Mouse (Mus musculus): ENCODE data around the gene Pbx4. TPM values are rescaled to one million over a fixed set of nuclear protein-coding genes. Genes with fewer than 3 reads are reported as not detected.

Gene Pbx4
- total RNA-seq, 2 experiments from 2014 or later = not detected

DNA sequence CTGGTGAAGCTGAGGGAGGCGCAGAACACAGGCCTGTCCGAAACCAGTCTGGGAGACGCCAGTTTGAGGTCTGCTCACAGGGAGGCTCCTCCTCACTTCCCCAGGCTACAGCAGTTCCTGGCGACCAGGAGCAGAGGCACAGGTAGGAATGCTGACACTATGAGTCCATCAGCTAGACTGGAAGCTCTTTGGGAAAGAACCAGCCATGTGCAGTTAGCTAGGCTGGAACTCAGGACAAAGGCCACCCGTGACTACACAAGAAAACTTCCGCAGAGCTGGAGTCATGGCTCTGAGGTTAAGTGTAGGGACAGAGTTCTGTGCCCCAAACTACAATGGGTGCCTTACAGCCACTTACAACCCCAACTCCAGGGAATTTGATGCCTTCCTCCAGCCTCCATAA is 65.6 kb downstream of the Pbx4 start:
- no peak for DNase-seq (ENCODE audit: low spot score)

DNA sequence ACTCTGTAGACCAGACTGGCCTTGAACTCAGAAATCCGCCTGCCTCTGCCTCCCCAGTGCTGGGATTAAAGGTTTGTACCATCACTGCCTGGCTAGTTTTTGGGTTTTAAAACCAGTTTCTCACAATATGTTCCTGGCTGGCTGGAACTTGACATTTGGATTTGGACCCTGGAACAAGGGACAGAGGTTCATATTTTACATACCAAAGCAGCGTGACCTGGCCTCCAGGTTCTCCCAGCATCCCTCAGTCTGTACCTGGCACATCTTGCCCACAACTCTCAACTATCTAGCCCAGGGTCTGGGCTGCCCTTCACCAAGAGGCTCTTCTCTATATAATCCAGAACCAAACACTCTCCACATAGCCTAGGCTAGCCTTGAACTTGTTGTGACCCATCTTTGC is 67.6 kb downstream of the Pbx4 start:
- no peak for DNase-seq (ENCODE audit: low spot score)

DNA sequence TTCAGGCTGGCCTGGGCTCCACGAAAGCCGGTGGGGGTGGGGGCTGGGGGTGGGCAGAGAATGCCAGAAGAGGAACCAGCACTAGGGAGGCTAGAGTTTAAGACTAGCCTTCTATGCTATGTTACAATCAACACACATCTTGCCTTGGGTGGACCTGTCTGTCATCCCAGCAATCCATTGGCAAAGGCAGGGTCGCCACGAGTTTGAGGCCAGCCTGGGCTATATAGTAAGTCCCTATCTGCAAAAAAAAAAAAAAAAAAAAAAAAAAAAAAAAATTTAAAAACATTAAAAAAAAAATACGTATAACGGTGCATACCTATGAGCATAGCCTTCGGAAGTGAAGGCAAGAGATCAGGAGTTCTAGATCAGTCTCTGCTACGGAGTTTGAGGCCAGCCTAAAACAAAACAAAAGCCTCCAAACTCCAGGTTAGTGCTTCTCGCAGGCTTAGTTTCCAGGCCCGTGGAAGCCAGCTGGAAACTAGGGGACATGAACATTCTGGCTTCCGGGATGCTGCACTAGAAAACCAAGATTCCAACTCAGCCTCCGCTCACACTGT is 68.7 kb downstream of the Pbx4 start:
- DNase-seq (ENCODE audit: low spot score) = no peak

DNA sequence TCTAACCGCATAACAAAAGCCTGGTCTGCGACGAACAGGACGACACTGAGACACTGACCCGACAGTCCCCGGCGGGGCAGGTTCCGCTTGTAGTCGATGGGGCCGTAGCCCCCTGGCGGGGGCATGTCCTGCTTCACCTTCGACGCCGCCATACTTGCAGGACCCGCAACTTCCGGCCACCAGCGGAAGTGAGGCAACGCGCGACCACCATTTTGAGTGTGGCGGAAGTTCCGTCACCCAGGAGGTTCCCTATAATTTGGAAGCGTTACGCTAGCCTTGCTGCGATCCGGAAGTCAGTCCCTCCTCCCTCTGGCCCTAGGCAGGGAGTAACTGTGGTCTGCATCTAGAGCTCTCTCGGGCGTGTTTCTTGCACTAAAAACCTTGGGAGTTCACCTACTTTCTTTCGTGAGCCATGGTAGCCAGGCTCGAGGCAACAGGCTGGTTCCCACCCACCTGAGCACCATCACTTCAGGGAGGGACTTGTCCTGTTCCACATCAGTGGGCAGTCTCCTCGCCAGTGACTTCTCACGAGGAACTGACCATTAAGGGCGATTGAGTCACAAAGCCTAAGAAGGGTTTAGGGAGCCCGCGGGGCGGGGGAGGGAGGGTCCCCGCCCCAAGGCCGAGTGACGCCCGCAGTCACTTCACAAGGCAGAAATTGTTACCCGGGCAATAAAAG is 69.3 kb downstream of the Pbx4 start:
- peak; percentile 98 for DNase-seq (ENCODE audit: low spot score)

DNA sequence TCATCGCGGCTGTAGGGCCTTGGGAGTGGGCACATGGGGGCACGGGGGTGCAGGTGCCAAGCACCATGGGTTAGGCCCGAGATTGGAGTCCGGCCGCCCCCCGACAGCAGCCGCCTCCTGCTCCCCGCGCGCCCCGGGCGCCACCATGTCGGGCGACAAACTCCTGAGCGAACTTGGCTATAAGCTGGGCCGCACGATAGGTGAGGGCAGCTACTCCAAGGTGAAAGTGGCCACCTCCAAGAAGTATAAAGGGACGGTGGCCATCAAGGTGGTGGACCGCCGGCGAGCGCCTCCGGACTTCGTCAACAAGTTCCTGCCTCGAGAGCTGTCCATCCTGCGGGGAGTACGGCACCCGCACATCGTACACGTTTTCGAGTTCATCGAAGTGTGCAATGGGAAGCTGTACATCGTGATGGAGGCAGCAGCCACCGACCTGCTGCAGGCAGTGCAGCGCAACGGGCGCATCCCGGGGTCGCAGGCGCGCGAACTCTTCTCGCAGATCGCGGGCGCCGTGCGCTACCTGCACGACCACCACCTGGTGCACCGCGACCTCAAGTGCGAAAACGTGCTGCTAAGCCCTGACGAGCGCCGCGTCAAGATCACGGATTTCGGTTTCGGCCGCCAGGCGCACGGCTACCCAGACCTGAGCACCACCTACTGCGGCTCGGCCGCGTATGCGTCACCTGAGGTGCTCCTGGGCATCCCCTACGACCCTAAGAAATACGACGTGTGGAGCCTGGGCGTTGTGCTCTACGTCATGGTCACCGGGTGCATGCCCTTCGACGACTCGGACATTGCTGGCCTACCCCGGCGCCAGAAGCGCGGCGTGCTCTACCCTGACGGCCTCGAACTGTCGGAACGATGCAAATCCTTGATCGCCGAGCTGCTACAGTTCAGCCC is 70.1 kb downstream of the Pbx4 start, which contains the start of the genes Tssk6, Ndufa13 and Yjefn3:
TSS of gene Tssk6 (plus strand) at position 22 of the 900 bp plus-strand sequence.
TSS of gene Ndufa13 (minus strand) at position 396 of the 900 bp plus-strand sequence.
TSS of gene Yjefn3 (minus strand) at position 550 of the 900 bp plus-strand sequence.
- DNase-seq (ENCODE audit: low spot score) = no peak

DNA sequence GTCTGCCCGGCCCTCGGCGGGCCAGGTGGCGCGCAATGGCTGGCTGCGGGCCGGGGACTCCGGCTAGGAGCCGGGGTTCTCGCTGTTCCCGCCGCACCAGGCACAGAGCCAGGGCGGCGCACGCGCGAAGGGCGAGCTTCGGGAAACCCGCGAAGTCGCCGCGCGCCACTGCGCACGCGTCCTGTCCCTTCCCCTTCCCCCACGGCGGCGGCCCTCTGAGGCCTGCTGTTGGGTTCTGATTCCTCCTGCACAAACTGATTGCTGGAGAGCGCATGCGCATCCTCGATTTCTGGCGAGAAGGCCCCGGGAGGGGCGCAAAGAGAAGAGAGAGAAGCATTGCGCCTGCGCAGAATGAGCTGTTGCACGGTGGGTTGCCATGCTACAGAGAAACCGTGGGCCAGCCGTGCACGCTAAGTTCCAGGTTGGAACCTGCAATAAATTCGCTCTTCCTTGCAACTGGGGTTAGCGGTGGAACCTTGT is 70.8 kb downstream of the Pbx4 start:
- peak; percentile 98 for DNase-seq (ENCODE audit: low spot score)

DNA sequence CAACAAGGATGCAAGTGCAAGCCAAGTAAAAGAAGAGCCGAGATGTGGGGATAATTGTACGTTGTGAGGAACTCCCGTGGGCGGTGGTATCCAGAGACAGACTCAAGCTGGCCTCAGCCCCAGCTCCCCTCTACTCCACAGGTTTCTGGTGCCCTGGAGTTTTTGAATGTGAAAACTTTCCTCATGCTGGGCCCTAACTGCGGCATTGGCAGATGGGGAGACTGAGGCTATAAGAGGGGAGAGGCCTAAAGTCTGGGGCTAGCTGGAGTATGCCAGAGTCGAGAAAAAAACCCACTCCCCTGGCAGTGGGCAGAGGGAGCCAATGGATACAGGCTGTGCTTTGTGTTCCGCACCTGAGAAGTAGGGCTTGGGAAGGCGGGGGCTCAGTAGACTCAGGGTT is 71.8 kb downstream of the Pbx4 start:
- no peak for DNase-seq (ENCODE audit: low spot score)

DNA sequence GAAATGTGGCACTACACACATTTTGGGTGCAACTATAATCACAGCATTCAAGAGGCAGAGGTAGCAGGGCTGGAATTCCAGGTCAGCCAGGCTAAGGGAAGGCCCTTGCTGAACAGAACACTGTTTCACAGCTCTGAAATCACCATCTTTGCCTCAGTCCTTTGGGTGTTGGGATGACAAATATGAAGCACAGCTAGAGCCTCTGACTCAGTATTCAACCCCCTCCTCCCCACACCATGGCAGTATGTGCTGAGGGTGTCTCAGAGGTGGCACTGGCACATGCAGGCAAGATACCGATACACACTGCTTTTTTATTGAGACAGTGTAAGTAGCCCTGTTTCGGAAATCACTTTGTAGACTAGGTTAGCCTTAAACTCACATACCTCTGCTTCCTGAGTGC is 74.0 kb downstream of the Pbx4 start:
- no peak for DNase-seq (ENCODE audit: low spot score)

DNA sequence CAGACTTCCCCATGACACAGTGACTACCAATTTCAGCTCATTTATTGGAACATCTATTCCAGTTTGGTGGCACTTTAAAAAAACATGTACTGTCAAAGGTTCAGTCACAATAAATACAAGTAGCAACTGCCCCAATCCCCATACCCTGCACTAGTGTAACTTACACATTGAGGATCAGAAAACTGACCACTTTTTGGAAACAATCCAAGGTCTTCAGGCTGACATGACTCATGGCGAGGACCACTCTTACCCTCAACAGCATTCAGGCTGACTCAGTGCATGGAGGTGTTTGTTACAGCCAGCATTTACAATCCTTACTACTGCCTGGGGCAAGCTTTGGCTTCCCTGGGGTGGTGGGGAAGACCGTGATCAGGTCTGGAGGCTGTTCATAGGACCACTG is 74.8 kb downstream of the Pbx4 start:
- no peak for DNase-seq (ENCODE audit: low spot score)

DNA sequence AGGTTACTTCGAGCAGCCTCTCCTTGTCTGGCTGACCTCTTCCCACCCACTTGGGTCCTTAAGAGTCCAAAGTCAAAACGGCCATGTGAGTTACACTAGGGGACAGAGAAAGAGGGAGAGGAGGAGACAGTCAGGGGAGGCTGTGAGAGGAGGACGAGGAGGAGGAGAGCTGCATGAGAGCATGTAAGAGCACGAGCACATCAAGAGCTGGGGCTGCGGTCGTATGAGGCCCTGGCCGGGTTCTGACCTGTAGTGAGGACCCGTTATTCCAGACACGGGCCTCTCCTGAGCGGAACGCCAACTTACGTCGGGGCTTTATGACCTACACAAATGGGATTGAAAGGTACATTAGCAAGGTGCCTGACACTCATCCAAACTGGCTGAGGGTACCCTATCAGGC is 79.6 kb downstream of the Pbx4 start:
- DNase-seq (ENCODE audit: low spot score) = no peak

DNA sequence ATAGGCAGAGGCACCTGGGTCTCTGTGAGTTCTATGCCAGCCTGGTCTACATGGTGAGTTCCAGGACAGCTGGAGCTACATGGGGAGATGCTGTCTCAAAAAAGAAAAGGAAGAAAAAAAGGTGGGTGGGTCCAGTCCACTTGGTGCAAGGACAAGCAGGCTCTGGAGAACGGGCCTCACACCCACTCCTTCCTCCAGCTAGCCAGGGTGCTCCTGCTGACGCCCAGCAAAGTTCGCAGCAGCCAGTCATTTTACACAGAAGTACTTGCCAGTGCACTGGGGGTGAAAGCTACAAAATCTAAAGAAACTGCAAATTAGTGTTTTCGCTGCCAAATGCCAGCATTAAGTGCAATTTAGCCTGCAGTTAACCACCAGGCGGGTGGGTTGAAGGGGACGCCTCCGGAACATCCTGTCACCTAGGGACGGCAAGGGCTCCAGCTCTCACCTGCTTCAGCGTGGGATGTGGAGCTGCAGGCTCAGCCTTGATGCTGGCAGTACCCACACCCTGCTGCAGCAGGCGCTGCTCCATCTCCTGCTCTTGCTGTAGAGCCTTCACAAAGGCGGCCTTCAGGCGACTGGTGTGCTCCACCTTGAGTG is 80.3 kb downstream of the Pbx4 start:
- no peak for DNase-seq (ENCODE audit: low spot score)

DNA sequence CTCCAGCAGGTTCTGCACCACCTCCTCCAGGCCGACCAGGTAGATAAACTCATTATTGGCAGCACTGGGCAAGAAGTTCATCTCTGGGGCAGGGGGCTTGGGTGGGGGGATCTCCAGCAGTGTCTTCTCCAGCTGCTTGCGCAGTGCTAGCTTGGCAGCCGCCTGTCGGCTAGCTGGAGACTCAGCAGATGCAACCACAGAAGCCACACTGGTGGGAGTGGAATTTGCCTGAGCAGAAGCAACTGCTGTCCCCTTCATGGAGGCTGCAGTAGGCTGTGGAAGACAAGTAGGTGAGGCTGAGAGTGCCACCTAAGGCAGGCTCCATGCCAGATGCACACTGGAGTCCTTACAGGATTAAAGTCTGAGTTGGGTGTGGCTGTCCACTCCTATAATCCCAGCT is 82.2 kb downstream of the Pbx4 start:
- DNase-seq (ENCODE audit: low spot score) = no peak

DNA sequence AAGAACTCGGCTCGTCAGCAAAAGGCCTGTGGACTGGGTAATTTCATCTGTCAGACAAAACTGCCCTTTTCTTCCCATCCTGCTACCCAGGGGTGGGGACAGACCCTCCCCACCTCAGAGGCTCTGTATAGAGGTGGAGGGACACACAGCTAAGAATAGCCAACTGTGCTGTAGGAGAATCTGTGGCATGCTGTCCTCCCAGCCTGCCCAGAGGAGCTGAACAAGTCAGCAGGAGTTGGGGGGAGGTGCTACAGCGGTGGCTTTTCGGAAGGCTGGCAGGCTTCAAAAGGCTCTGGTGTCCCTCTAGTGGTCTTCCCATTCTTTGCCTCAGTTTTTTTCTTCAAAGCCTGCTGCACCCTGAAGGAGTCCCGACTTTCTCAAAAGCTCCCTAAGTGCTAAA is 83.5 kb downstream of the Pbx4 start:
- peak; percentile 49 for DNase-seq (ENCODE audit: low spot score)

DNA sequence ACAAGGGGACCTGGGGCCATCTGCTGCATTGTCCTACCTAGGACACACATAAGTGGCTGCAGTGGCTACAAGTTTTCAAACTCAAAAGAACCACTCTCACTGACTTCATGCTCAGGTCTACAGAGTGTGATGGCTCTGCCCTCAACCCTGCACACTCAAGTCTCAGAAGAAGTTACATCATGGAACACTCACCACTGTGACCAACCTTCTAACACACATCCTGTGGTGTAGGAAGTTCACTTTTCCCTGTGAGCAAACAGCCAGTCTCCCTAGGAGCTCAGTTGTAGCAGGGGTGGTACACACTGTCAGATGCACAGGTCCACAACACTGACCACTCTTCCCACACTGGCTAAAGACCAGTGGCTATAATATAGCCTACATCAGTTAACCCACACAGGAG is 86.2 kb downstream of the Pbx4 start:
- DNase-seq (ENCODE audit: low spot score) = no peak

DNA sequence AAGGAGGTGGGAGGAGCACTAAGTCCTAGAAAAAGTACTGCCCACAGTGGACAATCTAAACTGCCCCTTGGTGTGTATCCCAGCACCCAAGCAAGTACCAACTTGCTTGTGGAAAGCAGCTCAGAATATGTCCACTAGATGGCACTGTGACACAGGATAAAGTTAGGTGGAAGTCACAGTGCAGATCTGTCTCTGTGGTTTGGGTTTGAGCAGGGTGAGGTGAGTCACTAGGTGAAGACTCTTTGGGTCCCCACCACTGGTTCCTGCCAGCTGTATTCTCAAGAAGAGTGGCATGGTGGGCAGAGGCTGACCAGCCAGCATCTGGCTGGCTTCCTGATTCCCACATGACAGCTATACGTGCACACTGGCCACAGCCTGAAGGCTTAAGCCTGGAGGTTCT is 86.7 kb downstream of the Pbx4 start:
- DNase-seq (ENCODE audit: low spot score) = peak; percentile 85

DNA sequence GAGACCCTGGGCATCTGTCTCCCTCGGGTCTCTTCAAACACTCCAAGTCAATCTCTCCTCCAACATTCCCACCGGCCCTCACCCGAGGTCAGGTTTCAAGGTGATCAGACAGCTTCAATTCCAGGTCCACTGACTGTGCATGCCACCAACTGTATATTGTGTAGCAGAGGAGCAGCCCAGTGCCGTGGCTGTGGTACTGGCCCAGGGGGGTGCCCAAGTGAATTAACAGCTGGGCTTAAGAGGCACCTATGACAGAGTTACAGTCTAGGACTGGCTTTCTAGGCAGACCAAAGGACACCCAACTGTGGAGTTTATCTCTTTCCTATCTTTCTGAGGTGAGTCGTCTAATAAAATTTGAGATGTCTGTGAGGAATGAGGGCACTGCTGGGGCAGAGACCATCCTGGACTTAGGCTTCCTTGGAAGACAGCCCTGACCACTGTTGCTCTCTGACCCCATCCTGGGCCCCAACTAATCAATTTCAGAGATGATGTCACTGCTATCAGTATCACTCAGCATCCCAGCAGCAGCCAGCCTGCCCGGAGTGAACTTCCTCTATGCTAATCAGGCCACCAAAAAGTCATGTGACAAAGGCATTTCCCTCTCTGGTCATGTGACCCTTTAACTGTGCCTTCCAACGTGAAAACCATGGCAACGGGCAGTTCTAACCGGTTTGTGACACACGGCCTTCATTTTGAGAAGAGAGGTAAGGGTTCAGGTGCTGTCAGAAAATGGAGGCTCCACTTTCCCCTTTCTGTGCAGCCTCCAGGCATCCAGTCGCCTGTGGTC is 87.8 kb downstream of the Pbx4 start:
- peak; percentile 41 for DNase-seq (ENCODE audit: low spot score)

DNA sequence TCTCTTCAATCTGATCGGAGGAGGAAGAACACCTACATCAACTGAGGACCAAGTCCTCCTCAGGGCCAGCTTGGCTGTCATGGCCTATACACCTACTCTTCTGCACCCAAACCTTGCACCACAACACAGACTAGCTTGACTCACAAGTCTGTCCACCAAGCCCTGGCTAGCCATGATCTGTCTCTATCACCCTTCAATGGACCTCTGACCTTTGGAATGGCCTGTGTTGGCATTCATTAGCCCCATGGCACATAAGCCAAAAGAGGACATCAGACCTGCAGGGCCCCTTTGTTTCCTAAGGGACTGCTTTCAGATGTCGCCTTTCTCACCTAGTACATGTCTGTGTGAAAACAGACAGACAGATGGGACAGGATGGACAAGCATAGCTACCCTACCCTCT is 88.8 kb downstream of the Pbx4 start:
- DNase-seq (ENCODE audit: low spot score) = no peak
